Mouse (Mus musculus) ES-Bruce4 (cell line): Measurements from ENCODE around the gene Tmem265.

ENCODE experiments used
- EP300 ChIP-seq: IDR thresholded peaks from 2 replicates; pipeline ENCODE4 v1.6.1; 2011; ENCODE audit warnings: low read depth, low read length; ENCODE audit not compliant: insufficient read depth
- POLR2A ChIP-seq: IDR thresholded peaks from one replicate; pipeline ENCODE4 v1.8.1; 2011; ENCODE audit warnings: low read length; ENCODE audit not compliant: insufficient read depth

DNA sequence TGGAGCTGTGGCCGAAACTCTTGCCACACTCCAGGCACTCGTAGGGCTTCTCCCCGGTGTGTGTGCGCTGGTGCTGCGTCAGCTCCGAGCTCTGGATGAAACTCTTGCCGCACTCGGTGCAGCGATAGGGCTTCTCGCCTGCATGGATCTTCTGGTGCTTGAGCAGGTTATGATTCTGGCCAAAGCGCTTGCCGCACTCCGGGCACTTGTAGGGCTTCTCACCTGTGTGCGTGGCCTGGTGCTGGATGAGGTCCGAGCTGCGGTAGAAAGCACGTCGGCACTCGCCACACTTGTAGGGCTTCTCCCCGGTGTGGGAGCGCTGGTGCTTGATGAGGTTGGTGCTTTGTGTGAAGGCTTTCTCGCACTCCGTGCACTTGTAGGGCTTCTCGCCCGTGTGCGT is 50.4 kb downstream of the Tmem265 start:
- TF ChIP-seq EP300: no peak
- no peak for TF ChIP-seq POLR2A
